Mouse (Mus musculus) CH12.LX (cell line): ENCODE data around the gene Mdm1. TPM values are rescaled to one million over a fixed set of nuclear protein-coding genes. Genes with fewer than 3 reads are reported as not detected.

ENCODE experiments used
- DNase-seq: peaks from one replicate; pipeline ENCODE4 v3.0.0-alpha.2; 2013; ENCODE audit errors: extremely low read depth
- H3K27ac ChIP-seq: 2 replicates; pipeline ENCODE4 v1.5.1; 2012; ENCODE audit warnings: low read depth, mild to moderate bottlenecking, control low read depth, moderate library complexity; ENCODE audit not compliant: insufficient read depth
- H3K27me3 ChIP-seq: replicated peaks from 2 replicates; pipeline ENCODE3; 2012; ENCODE audit warnings: inconsistent platforms
- H3K36me3 ChIP-seq, 2 experiments: replicated peaks in 1 of 2; 2 replicates each; pipeline versions ENCODE3 to v1.6.1; 2012; ENCODE audit warnings: inconsistent platforms in 1 of 2, low read length in 1 of 2, mild to moderate bottlenecking in 1 of 2, mixed read lengths in 1 of 2, moderate library complexity in 1 of 2; ENCODE audit not compliant: control insufficient read depth in 1 of 2, insufficient read depth in 1 of 2
- H3K4me1 ChIP-seq, 2 experiments: 2 replicates each; pipeline ENCODE4 v1.6.1; 2012; ENCODE audit warnings: inconsistent platforms in 1 of 2, moderate library complexity in 1 of 2; ENCODE audit not compliant: insufficient read depth in 2 of 2, control insufficient read depth in 1 of 2
- H3K4me2 ChIP-seq: 2 replicates; pipeline ENCODE4 v1.6.1; 2012; ENCODE audit warnings: low read depth, mild to moderate bottlenecking, control low read depth; ENCODE audit not compliant: poor library complexity, insufficient read depth, severe bottlenecking
- H3K4me3 ChIP-seq, 3 experiments: fragments of 150-350 bp in 1 of 3; sonication (generic) in 1 of 3; replicated peaks in 1 of 3; 2 replicates each; pipeline versions ENCODE3 to v1.5.1; 2011 to 2012; ENCODE audit warnings: low read depth in 2 of 3, low read length in 2 of 3, mild to moderate bottlenecking in 2 of 3, moderate library complexity in 2 of 3, control low read depth in 1 of 3, improper control_type of control experiment in 1 of 3, inconsistent platforms in 1 of 3, mixed read lengths in 1 of 3; ENCODE audit not compliant: poor library complexity in 1 of 3
- H3K79me2 ChIP-seq: replicated peaks from 2 replicates; pipeline ENCODE4 v1.6.1; 2012; ENCODE audit warnings: mild to moderate bottlenecking, moderate library complexity; ENCODE audit not compliant: control insufficient read depth, poor library complexity, insufficient read depth, severe bottlenecking; ENCODE audit errors: extremely low read depth
- H3K9ac ChIP-seq: 2 replicates; pipeline ENCODE4 v1.6.1; 2012; ENCODE audit warnings: low read depth, mild to moderate bottlenecking, control low read depth, moderate library complexity; ENCODE audit not compliant: insufficient read depth
- H3K9me3 ChIP-seq: replicated peaks from 2 replicates; pipeline ENCODE3; 2012; ENCODE audit warnings: low read length, inconsistent platforms, mixed read lengths
- E2F4 ChIP-seq: IDR thresholded peaks from 2 replicates; pipeline ENCODE4 v1.6.1; 2011; ENCODE audit warnings: low read depth, low read length, improper control_type of control experiment; ENCODE audit not compliant: insufficient replicate concordance
- ELF1 ChIP-seq: IDR thresholded peaks from 2 replicates; pipeline ENCODE4 v1.6.1; 2014; ENCODE audit warnings: low read depth, mild to moderate bottlenecking, inconsistent platforms, low read length, improper control_type of control experiment
- KAT2A ChIP-seq: IDR thresholded peaks from 2 replicates; pipeline ENCODE4 v1.6.1; 2012; ENCODE audit warnings: low read length, improper control_type of control experiment, inconsistent platforms; ENCODE audit not compliant: insufficient replicate concordance
- MAFK ChIP-seq: IDR thresholded peaks from 2 replicates; pipeline ENCODE4 v1.6.1; 2011; ENCODE audit warnings: low read length, improper control_type of control experiment; ENCODE audit not compliant: insufficient replicate concordance
- MYC ChIP-seq: IDR thresholded peaks from 2 replicates; pipeline ENCODE4 v1.6.1; 2011; ENCODE audit warnings: low read depth, mild to moderate bottlenecking, improper control_type of control experiment, low read length
- NRF1 ChIP-seq: IDR thresholded peaks from 2 replicates; pipeline ENCODE4 v1.6.1; 2014; ENCODE audit warnings: low read depth, mild to moderate bottlenecking, inconsistent platforms, low read length, improper control_type of control experiment, moderate library complexity
- PAX5 ChIP-seq: IDR thresholded peaks from 2 replicates; pipeline ENCODE4 v1.6.1; 2012; ENCODE audit warnings: low read length, inconsistent platforms, mixed read lengths
- POLR2AphosphoS2 ChIP-seq: IDR thresholded peaks from 2 replicates; pipeline ENCODE4 v1.6.1; 2011; ENCODE audit warnings: low read depth, low read length, improper control_type of control experiment
- RAD21 ChIP-seq: IDR thresholded peaks from 2 replicates; pipeline ENCODE4 v1.6.1; 2011; ENCODE audit warnings: low read depth, mild to moderate bottlenecking, low read length, improper control_type of control experiment, moderate library complexity
- RCOR1 ChIP-seq: conservative IDR thresholded peaks from 2 replicates; pipeline ENCODE4 v1.6.1; 2012; ENCODE audit warnings: low read depth, mild to moderate bottlenecking, inconsistent platforms, low read length, improper control_type of control experiment
- SIN3A ChIP-seq: IDR thresholded peaks from 2 replicates; pipeline ENCODE4 v1.6.1; 2012; ENCODE audit warnings: low read length, improper control_type of control experiment, inconsistent platforms
- ZC3H11A ChIP-seq: IDR thresholded peaks from 2 replicates; pipeline ENCODE4 v1.6.1; 2012; ENCODE audit warnings: low read depth, mild to moderate bottlenecking, inconsistent platforms, low read length, improper control_type of control experiment
- ZNF384 ChIP-seq: IDR thresholded peaks from 2 replicates; pipeline ENCODE4 v1.6.1; 2012; ENCODE audit warnings: low read depth, low read length, improper control_type of control experiment, inconsistent platforms
- dilution Hi-C: fragments of 300-500 bp; cut with MboI; formaldehyde crosslinking; loops from 2 replicates; pipeline ENCODE4 v1.14.3; 2020; ENCODE audit warnings: low sequenced_read_pairs; ENCODE audit not compliant: extremely low pct_unique_long_range_greater_than_20kb, extremely low pct_ligation_motif_present
- in situ Hi-C: fragments of 300-500 bp; cut with MboI; formaldehyde crosslinking; loops from 3 replicates; pipeline ENCODE4 v1.14.3; 2019; ENCODE audit warnings: low sequenced_read_pairs, low pct_ligation_motif_present, low pct_unique_long_range_greater_than_20kb, mixed read lengths
- polyA plus RNA-seq: library from polyadenylated mRNA; unstranded; fragments of >175 nt; gene quantifications from 2 replicates; pipeline ENCODE4 v1.2.1, GENCODE M21; 2012; ENCODE audit warnings: low read depth; ENCODE audit not compliant: insufficient read length
- total RNA-seq, 2 experiments: library from RNA; depleted of rRNA; stranded (reverse); fragments of 300-350 nt in 1 of 2; fragments of >200 nt in 1 of 2; gene quantifications; 2 replicates each; pipeline ENCODE4 v1.2.3; 2012 to 2014

The Mdm1 gene
- total and polyA plus RNA-seq, 3 experiments, result 6.8 to 10.4 (median 9.7) TPM

GRCm38 (mm10) chr10:118114271-118114670 is 27.3 kb upstream of the Mdm1 start:
- in situ Hi-C loops (loop anchor here (25.0 kb wide), 1 partner anchor 277 kb away; the partner anchor contains the start of gene Rap1b), dilution Hi-C loops (no loop called here)
- Histone ChIP-seq H3K4me1 (peaks cover 0 to 3% of the 10 kb centered on the region in 2 experiments; a peak in 1 of 4 replicates), H3K36me3 (no peaks in the 10 kb centered on the region), H3K9me3 (no peaks in the 10 kb centered on the region), H3K4me2 (no peak overlapping the region), H3K9ac (no peak overlapping the region), H3K4me3 (no peak overlapping the region), H3K79me2 (no peaks in the 10 kb centered on the region), H3K27ac (no peak overlapping the region), H3K27me3 (no peaks in the 10 kb centered on the region)
- TF ChIP-seq E2F4, result no peak
- TF ChIP-seq SIN3A, result no peak
- no peak for TF ChIP-seq MAFK
- no peak for TF ChIP-seq RCOR1
- TF ChIP-seq ZC3H11A, result no peak
- no peak for TF ChIP-seq PAX5
- TF ChIP-seq KAT2A, result no peak
- DNase-seq, result no peak

GRCm38 (mm10) chr10:118116456-118116855 is 25.2 kb upstream of the Mdm1 start:
- Histone ChIP-seq H3K4me1 (peaks cover 0 to 6% of the 10 kb centered on the region in 2 experiments; a peak in 1 of 4 replicates), H3K27ac (no peak overlapping the region; the same call in 1 of the 2 replicates), H3K36me3 (no peaks in the 10 kb centered on the region), H3K9me3 (no peaks in the 10 kb centered on the region)
- in situ Hi-C loops, result loop anchor here (25.0 kb wide), 1 partner anchor 279 kb away; the partner anchor contains the start of gene Rap1b
- no peak for TF ChIP-seq ELF1
- TF ChIP-seq POLR2AphosphoS2, result no peak
- TF ChIP-seq RAD21, result no peak
- no peak for TF ChIP-seq NRF1
- no peak for TF ChIP-seq ZNF384
- no peak for TF ChIP-seq MYC
- TF ChIP-seq, all 38 proteins: peak for 0
- Histone ChIP-seq H3K4me3 (no peak overlapping the region), H3K79me2 (no peaks in the 10 kb centered on the region), H3K9ac (no peak overlapping the region), H3K27me3 (no peaks in the 10 kb centered on the region), H3K4me2 (no peak overlapping the region)
- DNase-seq, result no peak
- dilution Hi-C loops, result no loop called here
